Mouse (Mus musculus) embryo, embryonic 11.5 days (tissue): ENCODE results near the gene Sntb2.
"Not testable (repeated sequence)": the region's sequence is repeated elsewhere in the genome, so short reads cannot be mapped to it uniquely, and the experiment has no call there.

Experiments used
- DNase-seq: peaks from one replicate; pipeline ENCODE4 v3.0.0-alpha.2; 2012; ENCODE audit warnings: low read depth, low spot score

The Sntb2 gene

GRCm38 (mm10) chr8:107033609-107034008, 98.1 kb downstream of the Sntb2 start:
- not testable (repeated sequence) for DNase-seq

- no peak for DNase-seq
These were observed 100.1 kb downstream of the Sntb2 start for GRCm38 (mm10) chr8:107035641-107036040.

- no peak for DNase-seq
These were observed 101.1 kb downstream of the Sntb2 start for GRCm38 (mm10) chr8:107036626-107037025.

GRCm38 (mm10) chr8:107040632-107041031, 105.1 kb downstream of the Sntb2 start:
- DNase-seq, result no peak

- DNase-seq, result no peak
These were observed 109.9 kb downstream of the Sntb2 start for GRCm38 (mm10) chr8:107045478-107045877.

GRCm38 (mm10) chr8:107046976-107047375, 111.4 kb downstream of the Sntb2 start:
- DNase-seq, result no peak

GRCm38 (mm10) chr8:107048061-107048941, 112.8 kb downstream of the Sntb2 start, which contains the start of gene Pdf:
Gene Pdf (minus strand): TSS chr8:107048614.
- DNase-seq, result peak; percentile 56

GRCm38 (mm10) chr8:107049480-107049879, 113.9 kb downstream of the Sntb2 start:
- no peak for DNase-seq

- no peak for DNase-seq
These were observed 116.5 kb downstream of the Sntb2 start for GRCm38 (mm10) chr8:107052046-107052445.

GRCm38 (mm10) chr8:107056076-107056972, 120.8 kb downstream of the Sntb2 start, which contains the start of the genes Cog8 and Nip7:
Gene Cog8 (minus strand): TSS chr8:107056689.
Gene Nip7 (plus strand): TSS chr8:107056877.
- DNase-seq, result peak; percentile 95

GRCm38 (mm10) chr8:107056973-107057369, 121.4 kb downstream of the Sntb2 start:
- DNase-seq, result no peak

- DNase-seq, result no peak
These were observed 127.1 kb downstream of the Sntb2 start for GRCm38 (mm10) chr8:107062613-107063012.

GRCm38 (mm10) chr8:107065511-107066496, 130.3 kb downstream of the Sntb2 start, which contains the start of gene Tmed6:
Gene Tmed6 (minus strand): TSS chr8:107065644.
- DNase-seq, result no peak
